Mouse (Mus musculus): ENCODE data around the gene Nlrc4. TPM values are rescaled to one million over a fixed set of nuclear protein-coding genes. Genes with fewer than 3 reads are reported as not detected.

Gene Nlrc4
- total and polyA plus RNA-seq, 2 experiments from 2014 or later, result 0.16 to 0.30 TPM

DNA sequence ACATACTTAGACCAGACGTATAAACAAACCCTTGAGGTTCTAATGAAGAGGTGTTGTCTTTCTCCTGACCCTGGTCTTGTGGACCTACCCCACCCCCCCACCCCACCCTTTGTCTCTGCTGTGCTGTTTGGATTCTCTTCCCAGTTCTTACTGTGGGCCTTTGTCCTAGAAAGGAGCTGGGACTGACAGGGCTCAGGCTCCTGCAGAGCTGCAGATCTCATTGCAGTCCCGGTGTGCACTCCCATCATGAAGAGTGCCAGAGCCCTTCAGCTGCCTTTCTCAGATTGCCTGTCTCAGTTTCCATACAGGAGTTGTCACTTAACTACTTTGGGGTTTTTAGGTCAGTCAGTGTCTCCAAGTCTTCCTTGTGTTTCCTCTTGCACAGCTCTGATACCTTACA lies 38.3 kb downstream of the Nlrc4 start:
- Histone ChIP-seq H3K27me3 (ENCODE audit: insufficient read depth, low read length) (no peaks in the 10 kb centered on the region), H3K4me1 (ENCODE audit: insufficient read depth, low read length) (no peaks in the 10 kb centered on the region), H3K27ac (ENCODE audit: low read depth, low read length) (no peak overlapping the region), H3K4me3 (ENCODE audit: low read depth, low read length) (no peak overlapping the region), H3K4me2 (ENCODE audit: low read depth, low read length, poor library complexity, severe bottlenecking) (no peak overlapping the region), H3K36me3 (ENCODE audit: insufficient read depth, low read length) (peaks cover 19% of the 10 kb centered on the region), H3K9me3 (ENCODE audit: low read length) (no peaks in the 10 kb centered on the region), H3K9ac (replicated peaks; ENCODE audit: low read length, poor library complexity, severe bottlenecking) (no peak overlapping the region)
- no peak for TF ChIP-seq CTCF (IDR thresholded peaks at IDR 0.05)
- ATAC-seq (ENCODE audit: low FRiP score), result no peak
- WGBS, result 54% methylated on average over 2 of the region's 2 CpGs
- no peak for DNase-seq (ENCODE audit: low spot score)

DNA sequence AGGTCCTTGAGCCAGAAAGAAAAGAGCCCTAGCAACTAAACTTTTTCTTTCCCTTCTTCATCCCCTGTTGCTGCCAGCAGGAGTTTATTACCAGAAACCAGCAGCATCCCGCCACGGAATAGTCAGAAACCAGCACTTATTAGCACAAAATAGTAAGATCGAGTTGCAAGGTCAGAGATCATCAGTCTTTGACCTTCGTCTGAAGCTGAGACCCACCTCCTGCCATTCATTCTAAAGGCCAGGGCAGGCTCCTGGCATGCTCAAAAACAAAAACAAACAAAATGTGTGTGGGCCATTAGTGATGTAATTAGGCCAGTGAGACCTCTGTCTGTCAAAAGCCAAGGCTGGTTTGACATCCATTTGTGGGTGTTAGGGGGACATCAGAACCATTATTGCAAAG lies 40.8 kb downstream of the Nlrc4 start:
- Histone ChIP-seq H3K4me1 (ENCODE audit: insufficient read depth, low read length) (no peaks in the 10 kb centered on the region), H3K27ac (ENCODE audit: low read depth, low read length) (no peak overlapping the region), H3K36me3 (ENCODE audit: insufficient read depth, low read length) (peaks cover 24% of the 10 kb centered on the region), H3K4me2 (ENCODE audit: low read depth, low read length, poor library complexity, severe bottlenecking) (no peak overlapping the region), H3K9ac (replicated peaks; ENCODE audit: low read length, poor library complexity, severe bottlenecking) (no peak overlapping the region), H3K27me3 (ENCODE audit: insufficient read depth, low read length) (no peaks in the 10 kb centered on the region), H3K4me3 (ENCODE audit: low read depth, low read length) (no peak overlapping the region), H3K9me3 (ENCODE audit: low read length) (no peaks in the 10 kb centered on the region)
- WGBS, result 64% methylated on average over 4 of the region's 4 CpGs
- ATAC-seq (ENCODE audit: low FRiP score) (no peak), DNase-seq (ENCODE audit: low spot score) (no peak)
- TF ChIP-seq CTCF (IDR thresholded peaks at IDR 0.05), result no peak

GRCm38 (mm10) chr17:74416841-74417360 lies 42.0 kb downstream of the Nlrc4 start:
- no peak for ATAC-seq (ENCODE audit: low FRiP score)
- TF ChIP-seq CTCF (IDR thresholded peaks at IDR 0.05), result no peak
- no peaks in the 10 kb centered on the region for H3K9me3 ChIP-seq (ENCODE audit: low read length)
- 91% methylated on average over 8 of the region's 8 CpGs for WGBS
- no peak overlapping the region for H3K9ac ChIP-seq (replicated peaks; ENCODE audit: low read length, poor library complexity, severe bottlenecking)
- H3K27ac ChIP-seq (ENCODE audit: low read depth, low read length), result no peak overlapping the region
- H3K36me3 ChIP-seq (ENCODE audit: insufficient read depth, low read length), result peaks cover 34% of the 10 kb centered on the region
- H3K4me3 ChIP-seq (ENCODE audit: low read depth, low read length), result no peak overlapping the region
- no peaks in the 10 kb centered on the region for H3K4me1 ChIP-seq (ENCODE audit: insufficient read depth, low read length)
- no peaks in the 10 kb centered on the region for H3K27me3 ChIP-seq (ENCODE audit: insufficient read depth, low read length)
- H3K4me2 ChIP-seq (ENCODE audit: low read depth, low read length, poor library complexity, severe bottlenecking), result no peak overlapping the region
- no peak for DNase-seq (ENCODE audit: low spot score)

DNA sequence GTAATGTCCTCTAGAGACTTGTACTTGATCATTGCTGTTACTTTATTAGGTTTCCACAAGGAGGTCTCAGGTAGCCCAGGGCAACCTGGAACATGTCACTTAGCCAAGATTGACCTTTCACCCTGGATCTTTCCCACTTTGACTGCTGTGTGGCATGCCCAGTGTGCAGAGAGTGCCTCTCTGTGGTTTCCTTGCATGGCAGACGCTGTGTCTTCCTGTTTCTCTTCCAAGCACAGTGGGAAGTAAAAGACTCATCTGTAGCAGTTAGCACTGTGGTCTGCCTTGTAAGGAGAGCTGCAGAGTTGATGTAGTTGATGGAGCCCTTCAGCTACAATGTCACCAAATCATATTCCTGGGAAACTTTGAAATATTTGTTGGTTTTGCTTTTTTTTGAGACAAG lies 44.3 kb downstream of the Nlrc4 start:
- Histone ChIP-seq H3K27me3 (ENCODE audit: insufficient read depth, low read length) (no peaks in the 10 kb centered on the region), H3K4me2 (ENCODE audit: low read depth, low read length, poor library complexity, severe bottlenecking) (no peak overlapping the region), H3K36me3 (ENCODE audit: insufficient read depth, low read length) (peaks cover 46% of the 10 kb centered on the region), H3K9ac (replicated peaks; ENCODE audit: low read length, poor library complexity, severe bottlenecking) (no peak overlapping the region), H3K4me1 (ENCODE audit: insufficient read depth, low read length) (no peaks in the 10 kb centered on the region), H3K9me3 (ENCODE audit: low read length) (no peaks in the 10 kb centered on the region), H3K4me3 (ENCODE audit: low read depth, low read length) (no peak overlapping the region), H3K27ac (ENCODE audit: low read depth, low read length) (no peak overlapping the region)
- no peak for DNase-seq (ENCODE audit: low spot score)
- no peak for ATAC-seq (ENCODE audit: low FRiP score)
- 86% methylated on average over 1 of the region's 1 CpGs for WGBS
- TF ChIP-seq CTCF (IDR thresholded peaks at IDR 0.05), result no peak

DNA sequence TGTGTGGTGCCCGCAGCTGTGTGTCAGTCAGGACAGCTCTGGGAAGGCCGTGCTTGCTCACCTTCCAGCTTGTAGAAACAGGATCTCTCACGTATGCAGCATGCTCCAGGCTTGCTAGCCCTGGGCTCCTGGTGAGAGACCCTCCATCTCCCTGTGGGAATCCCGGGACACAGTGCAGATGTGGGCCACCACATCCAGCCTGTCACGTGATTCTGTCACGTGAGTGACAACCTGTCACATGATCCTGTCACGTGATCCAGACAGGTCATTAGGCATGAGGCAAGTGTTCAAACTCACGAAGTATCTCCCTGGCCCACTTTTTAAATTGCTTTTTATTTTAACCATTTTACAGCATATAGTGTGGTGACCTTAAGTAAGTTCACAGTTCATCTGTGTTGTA lies 45.6 kb downstream of the Nlrc4 start:
- H3K4me1 ChIP-seq (ENCODE audit: insufficient read depth, low read length), result no peaks in the 10 kb centered on the region
- DNase-seq (ENCODE audit: low spot score), result no peak
- no peak overlapping the region for H3K4me3 ChIP-seq (ENCODE audit: low read depth, low read length)
- H3K9ac ChIP-seq (replicated peaks; ENCODE audit: low read length, poor library complexity, severe bottlenecking), result no peak overlapping the region
- no peak overlapping the region for H3K4me2 ChIP-seq (ENCODE audit: low read depth, low read length, poor library complexity, severe bottlenecking)
- no peaks in the 10 kb centered on the region for H3K27me3 ChIP-seq (ENCODE audit: insufficient read depth, low read length)
- ATAC-seq (ENCODE audit: low FRiP score), result no peak
- WGBS, result 89% methylated on average over 8 of the region's 8 CpGs
- H3K36me3 ChIP-seq (ENCODE audit: insufficient read depth, low read length), result peaks cover 46% of the 10 kb centered on the region
- H3K9me3 ChIP-seq (ENCODE audit: low read length), result no peaks in the 10 kb centered on the region
- no peak for TF ChIP-seq CTCF (IDR thresholded peaks at IDR 0.05)
- no peak overlapping the region for H3K27ac ChIP-seq (ENCODE audit: low read depth, low read length)

DNA sequence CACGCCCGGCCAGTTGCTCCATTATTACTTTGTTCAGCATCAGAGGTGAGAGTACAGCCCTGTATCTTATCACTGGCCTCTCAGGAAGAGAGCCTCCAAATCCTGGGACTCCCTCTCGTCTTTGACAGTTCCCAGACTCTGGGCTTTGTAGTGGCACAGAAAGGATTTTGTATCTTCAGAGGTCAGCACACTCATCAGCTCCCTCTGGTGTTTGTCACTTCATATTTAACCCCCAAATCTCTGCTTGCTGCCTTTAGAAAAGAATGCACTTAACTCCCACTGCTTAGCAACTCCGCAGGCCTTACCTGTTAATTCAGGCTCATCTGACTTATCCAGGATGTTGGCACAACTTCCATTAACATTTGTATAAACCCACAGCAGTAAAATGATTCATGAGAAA lies 49.2 kb downstream of the Nlrc4 start:
- Histone ChIP-seq H3K27me3 (ENCODE audit: insufficient read depth, low read length) (no peaks in the 10 kb centered on the region), H3K9ac (replicated peaks; ENCODE audit: low read length, poor library complexity, severe bottlenecking) (no peak overlapping the region), H3K4me1 (ENCODE audit: insufficient read depth, low read length) (no peaks in the 10 kb centered on the region), H3K4me3 (ENCODE audit: low read depth, low read length) (no peak overlapping the region), H3K36me3 (ENCODE audit: insufficient read depth, low read length) (peaks cover 46% of the 10 kb centered on the region), H3K4me2 (ENCODE audit: low read depth, low read length, poor library complexity, severe bottlenecking) (no peak overlapping the region), H3K9me3 (ENCODE audit: low read length) (no peaks in the 10 kb centered on the region), H3K27ac (ENCODE audit: low read depth, low read length) (no peak overlapping the region)
- DNase-seq (ENCODE audit: low spot score), result peak; percentile 5
- 63% methylated on average over 4 of the region's 4 CpGs for WGBS
- peak; percentile 56 for TF ChIP-seq CTCF (IDR thresholded peaks at IDR 0.05)
- ATAC-seq (ENCODE audit: low FRiP score), result no peak

All from midbrain, postnatal 0 days (tissue).